Mouse (Mus musculus): Measurements from ENCODE around the gene Faap20. TPM values are rescaled to one million over a fixed set of nuclear protein-coding genes. Genes with fewer than 3 reads are reported as not detected.

Gene Faap20
- polyA plus RNA-seq, 1 experiment, result 40.4 TPM

GRCm38 (mm10) chr4:155280768-155281121 lies 31.1 kb downstream of the Faap20 start:
- no peak overlapping the region for H3K4me3 ChIP-seq
- H3K36me3 ChIP-seq (ENCODE audit: control insufficient read depth, insufficient read depth), result no peaks in the 10 kb centered on the region
- no peaks in the 10 kb centered on the region for H3K27me3 ChIP-seq (ENCODE audit: control insufficient read depth, insufficient read depth, insufficient read length)
- H3K4me2 ChIP-seq (ENCODE audit: low read depth), result peak overlapping the region; percentile 83
- TF ChIP-seq MYOD1 (IDR thresholded peaks at IDR 0.05; ENCODE audit: control insufficient read depth in 1 of 3, insufficient read length in 2 of 3, low read depth in 2 of 3) (no peak), TCF3 (IDR thresholded peaks at IDR 0.05; ENCODE audit: insufficient read length, low read depth) (no peak), E2F4 (IDR thresholded peaks at IDR 0.05; ENCODE audit: insufficient read depth) (no peak), REST (IDR thresholded peaks at IDR 0.05; ENCODE audit: insufficient read depth, insufficient read length) (no peak), TCF12 (IDR thresholded peaks at IDR 0.05; ENCODE audit: insufficient read depth, poor library complexity, severe bottlenecking) (no peak), SRF (IDR thresholded peaks at IDR 0.05; ENCODE audit: control insufficient read depth, insufficient read length, low read depth) (no peak), MAX (IDR thresholded peaks at IDR 0.05; ENCODE audit: low read depth) (no peak), CEBPB (IDR thresholded peaks at IDR 0.05; ENCODE audit: insufficient read depth, poor library complexity, severe bottlenecking) (no peak)
- no peak overlapping the region for H3ac ChIP-seq (ENCODE audit: control insufficient read depth, insufficient read length)
- no peaks in the 10 kb centered on the region for H3K79me2 ChIP-seq (ENCODE audit: control insufficient read depth, insufficient read depth)

- TF ChIP-seq CEBPB (IDR thresholded peaks at IDR 0.05; ENCODE audit: insufficient read depth, poor library complexity, severe bottlenecking) (no peak), MYOD1 (IDR thresholded peaks at IDR 0.05; ENCODE audit: control insufficient read depth in 1 of 3, insufficient read length in 2 of 3, low read depth in 2 of 3) (no peak), USF1 (IDR thresholded peaks at IDR 0.05; ENCODE audit: low read depth) (no peak), REST (IDR thresholded peaks at IDR 0.05; ENCODE audit: insufficient read depth, insufficient read length) (no peak), TCF3 (IDR thresholded peaks at IDR 0.05; ENCODE audit: insufficient read length, low read depth) (no peak), MAX (IDR thresholded peaks at IDR 0.05; ENCODE audit: low read depth) (no peak), POLR2AphosphoS2 (IDR thresholded peaks at IDR 0.05; ENCODE audit: insufficient read length, low read depth) (no peak), POLR2A (IDR thresholded peaks at IDR 0.05; ENCODE audit: insufficient read length, low read depth) (no peak), SRF (IDR thresholded peaks at IDR 0.05; ENCODE audit: control insufficient read depth, insufficient read length, low read depth) (no peak), MYOG (IDR thresholded peaks at IDR 0.05; ENCODE audit: control insufficient read depth in 1 of 3, insufficient read depth in 1 of 3, insufficient read length in 2 of 3, low read depth in 2 of 3) (no peak), TCF12 (IDR thresholded peaks at IDR 0.05; ENCODE audit: insufficient read depth, poor library complexity, severe bottlenecking) (no peak)
- Histone ChIP-seq H3K27me3 (ENCODE audit: control insufficient read depth, insufficient read depth, insufficient read length) (no peaks in the 10 kb centered on the region), H3ac (ENCODE audit: control insufficient read depth, insufficient read length) (no peak overlapping the region), H3K4me2 (ENCODE audit: low read depth) (peak overlapping the region; percentile 83), H3K36me3 (ENCODE audit: control insufficient read depth, insufficient read depth) (no peaks in the 10 kb centered on the region), H3K4me3 (no peak overlapping the region), H3K79me2 (ENCODE audit: control insufficient read depth, insufficient read depth) (no peaks in the 10 kb centered on the region)
These were observed 31.6 kb downstream of the Faap20 start for GRCm38 (mm10) chr4:155281227-155281626.

- Histone ChIP-seq H3K4me3 (no peak overlapping the region), H3K36me3 (ENCODE audit: control insufficient read depth, insufficient read depth) (no peaks in the 10 kb centered on the region), H3K27me3 (ENCODE audit: control insufficient read depth, insufficient read depth, insufficient read length) (no peaks in the 10 kb centered on the region), H3K4me2 (ENCODE audit: low read depth) (peak overlapping the region; percentile 83), H3K79me2 (ENCODE audit: control insufficient read depth, insufficient read depth) (no peaks in the 10 kb centered on the region), H3ac (ENCODE audit: control insufficient read depth, insufficient read length) (no peak overlapping the region)
- TF ChIP-seq TCF12 (IDR thresholded peaks at IDR 0.05; ENCODE audit: insufficient read depth, poor library complexity, severe bottlenecking), result no peak
- TF ChIP-seq MYOG (IDR thresholded peaks at IDR 0.05; ENCODE audit: control insufficient read depth in 1 of 3, insufficient read depth in 1 of 3, insufficient read length in 2 of 3, low read depth in 2 of 3), result peak in 1 of 3 experiments; percentile 42
- peak in 1 of 3 experiments; percentile 75 for TF ChIP-seq MYOD1 (IDR thresholded peaks at IDR 0.05; ENCODE audit: control insufficient read depth in 1 of 3, insufficient read length in 2 of 3, low read depth in 2 of 3)
- no peak for TF ChIP-seq CEBPB (IDR thresholded peaks at IDR 0.05; ENCODE audit: insufficient read depth, poor library complexity, severe bottlenecking)
- no peak for TF ChIP-seq MAX (IDR thresholded peaks at IDR 0.05; ENCODE audit: low read depth)
These were observed 32.0 kb downstream of the Faap20 start for GRCm38 (mm10) chr4:155281652-155282051.

- H3K4me2 ChIP-seq (ENCODE audit: low read depth), result peak overlapping the region; percentile 83
- H3K27me3 ChIP-seq (ENCODE audit: control insufficient read depth, insufficient read depth, insufficient read length), result no peaks in the 10 kb centered on the region
- H3K4me3 ChIP-seq, result no peak overlapping the region
- no peak overlapping the region for H3ac ChIP-seq (ENCODE audit: control insufficient read depth, insufficient read length)
- no peaks in the 10 kb centered on the region for H3K79me2 ChIP-seq (ENCODE audit: control insufficient read depth, insufficient read depth)
- TF ChIP-seq TCF3 (IDR thresholded peaks at IDR 0.05; ENCODE audit: insufficient read length, low read depth) (no peak), POLR2AphosphoS2 (IDR thresholded peaks at IDR 0.05; ENCODE audit: insufficient read length, low read depth) (no peak), REST (IDR thresholded peaks at IDR 0.05; ENCODE audit: insufficient read depth, insufficient read length) (no peak), E2F4 (IDR thresholded peaks at IDR 0.05; ENCODE audit: insufficient read depth) (no peak), MYOG (IDR thresholded peaks at IDR 0.05; ENCODE audit: control insufficient read depth in 1 of 3, insufficient read depth in 1 of 3, insufficient read length in 2 of 3, low read depth in 2 of 3) (no peak), MYOD1 (IDR thresholded peaks at IDR 0.05; ENCODE audit: control insufficient read depth in 1 of 3, insufficient read length in 2 of 3, low read depth in 2 of 3) (peak in 2 of 3 experiments; percentile 26 to 71), SRF (IDR thresholded peaks at IDR 0.05; ENCODE audit: control insufficient read depth, insufficient read length, low read depth) (peak; percentile 38), MAX (IDR thresholded peaks at IDR 0.05; ENCODE audit: low read depth) (no peak), CEBPB (IDR thresholded peaks at IDR 0.05; ENCODE audit: insufficient read depth, poor library complexity, severe bottlenecking) (no peak), POLR2A (IDR thresholded peaks at IDR 0.05; ENCODE audit: insufficient read length, low read depth) (no peak)
- H3K36me3 ChIP-seq (ENCODE audit: control insufficient read depth, insufficient read depth), result no peaks in the 10 kb centered on the region
These were observed 32.6 kb downstream of the Faap20 start for GRCm38 (mm10) chr4:155282231-155282630.

GRCm38 (mm10) chr4:155283001-155283503 lies 33.5 kb downstream of the Faap20 start:
- H3ac ChIP-seq (ENCODE audit: control insufficient read depth, insufficient read length), result no peak overlapping the region
- H3K79me2 ChIP-seq (ENCODE audit: control insufficient read depth, insufficient read depth), result no peaks in the 10 kb centered on the region
- peak overlapping the region; percentile 83 for H3K4me2 ChIP-seq (ENCODE audit: low read depth)
- no peak for TF ChIP-seq MYOG (IDR thresholded peaks at IDR 0.05; ENCODE audit: control insufficient read depth in 1 of 3, insufficient read depth in 1 of 3, insufficient read length in 2 of 3, low read depth in 2 of 3)
- peak; percentile 70 for TF ChIP-seq USF1 (IDR thresholded peaks at IDR 0.05; ENCODE audit: low read depth)
- TF ChIP-seq E2F4 (IDR thresholded peaks at IDR 0.05; ENCODE audit: insufficient read depth), result no peak
- H3K27me3 ChIP-seq (ENCODE audit: control insufficient read depth, insufficient read depth, insufficient read length), result no peaks in the 10 kb centered on the region
- no peak overlapping the region for H3K4me3 ChIP-seq
- no peaks in the 10 kb centered on the region for H3K36me3 ChIP-seq (ENCODE audit: control insufficient read depth, insufficient read depth)

All from myocyte (in vitro differentiated cells).